Mouse (Mus musculus): ENCODE data around the gene Dock3.

GRCm38 (mm10) chr9:106911624-106912023 is 320.1 kb downstream of the Dock3 start:
- TF ChIP-seq CTCF (IDR thresholded peaks at IDR 0.05) (no peak), EP300 (IDR thresholded peaks at IDR 0.05; ENCODE audit: insufficient read depth, low read depth, low read length) (no peak), POLR2A (IDR thresholded peaks at IDR 0.05; ENCODE audit: insufficient read depth, low read depth, low read length) (no peak)

Data from heart, adult 2 months (tissue).